Mouse (Mus musculus) thymus, adult 18-20 months (tissue): Measurements from ENCODE around the gene Smim13.
A peak's percentile ranks its signal among the peaks of the same experiment; 100 is the strongest.
"Not testable (repeated sequence)": the region's sequence is repeated elsewhere in the genome, so short reads cannot be mapped to it uniquely, and the experiment has no call there.

Source experiments
- DNase-seq, 2 experiments: peaks; one replicate each; pipeline ENCODE4 v3.0.0; 2022; ENCODE audit warnings: mixed read lengths in 2 of 2

Gene Smim13

DNA sequence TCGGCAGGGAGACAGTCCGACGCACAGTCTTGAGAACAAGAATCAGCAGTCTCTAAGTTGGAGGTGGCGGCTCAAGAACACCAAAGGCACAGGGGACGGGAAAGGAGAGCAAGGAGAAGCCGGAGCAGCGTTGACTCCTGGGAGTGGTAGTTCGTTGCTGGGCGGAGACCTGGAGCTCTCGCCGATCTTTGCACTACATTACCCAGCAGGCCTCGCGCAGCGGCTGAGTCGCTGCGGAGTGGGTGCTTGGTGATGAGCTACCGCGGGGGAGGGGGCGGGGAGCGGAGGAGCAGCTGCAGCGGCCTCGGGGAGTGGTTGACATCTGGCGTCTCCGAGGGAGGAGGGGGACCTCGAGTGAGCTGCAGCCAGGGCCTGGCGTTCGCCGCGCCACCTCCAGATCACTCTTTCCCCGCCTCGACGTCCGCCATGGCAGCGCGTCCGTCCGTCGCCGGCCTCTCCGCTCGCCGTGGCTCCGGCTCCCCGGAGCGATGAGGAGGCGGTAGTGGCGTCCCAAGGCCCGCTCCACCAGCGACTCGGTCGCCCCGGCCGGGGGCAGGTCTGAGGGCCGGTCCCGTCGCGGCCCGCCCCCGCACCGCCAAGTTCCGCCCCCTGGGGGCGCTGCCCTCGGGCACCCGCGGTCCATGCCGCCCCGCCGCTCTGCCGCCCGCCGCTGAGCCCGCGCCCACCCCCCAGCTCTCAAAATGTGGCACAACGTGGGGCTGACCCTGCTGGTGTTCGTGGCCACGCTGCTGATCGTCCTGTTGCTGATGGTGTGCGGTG is at the start of gene Smim13:
Gene Smim13, plus strand, starts transcription at position 307 of the 780 bp plus-strand sequence.
- peak; percentile 94 to 96 for DNase-seq

DNA sequence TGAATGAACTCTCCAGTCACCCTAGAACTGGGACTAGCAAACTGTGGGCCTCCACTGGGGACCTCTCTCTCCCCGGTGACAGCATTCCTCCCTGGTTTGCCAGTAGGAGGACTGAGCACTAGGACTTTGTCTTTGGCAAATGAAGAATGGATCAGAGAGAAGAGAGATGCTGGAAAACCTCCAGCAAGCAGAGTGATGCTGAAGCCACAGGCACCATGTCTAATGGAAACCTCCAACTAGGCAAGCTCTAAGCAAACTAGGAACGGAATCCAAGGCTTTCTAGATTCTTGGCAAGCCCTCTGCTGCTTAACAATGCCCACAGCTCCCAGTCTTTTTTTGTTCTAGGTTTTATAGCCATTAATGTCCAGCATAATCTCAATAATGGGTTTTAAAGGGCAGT is 48.8 kb upstream of the Smim13 start:
- DNase-seq, result no peak

GRCm38 (mm10) chr13:41203289-41203688 is 46.4 kb upstream of the Smim13 start:
- no peak for DNase-seq

- no peak for DNase-seq
These were observed 46.0 kb upstream of the Smim13 start for GRCm38 (mm10) chr13:41203691-41204090.

DNA sequence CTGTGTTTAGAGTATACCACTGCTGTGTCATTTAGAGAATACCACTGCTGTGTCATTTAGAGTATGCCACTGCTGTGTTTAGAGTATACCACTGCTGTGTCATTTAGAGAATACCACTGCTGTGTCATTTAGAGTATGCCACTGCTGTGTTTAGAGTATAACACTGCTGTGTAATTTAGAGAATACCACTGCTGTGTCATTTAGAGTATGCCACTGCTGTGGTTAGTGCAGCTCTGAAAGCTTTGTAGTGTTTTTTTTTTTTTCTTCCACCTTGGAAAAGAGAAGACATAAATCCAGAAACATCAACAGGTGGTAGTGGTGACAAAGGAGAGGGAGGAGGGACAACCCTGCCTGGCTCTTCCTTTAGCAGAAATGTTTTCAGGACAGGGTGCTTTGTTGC is 44.1 kb upstream of the Smim13 start:
- not testable (repeated sequence) for DNase-seq

- no peak for DNase-seq
These were observed 43.4 kb upstream of the Smim13 start for GRCm38 (mm10) chr13:41206241-41206640.

DNA sequence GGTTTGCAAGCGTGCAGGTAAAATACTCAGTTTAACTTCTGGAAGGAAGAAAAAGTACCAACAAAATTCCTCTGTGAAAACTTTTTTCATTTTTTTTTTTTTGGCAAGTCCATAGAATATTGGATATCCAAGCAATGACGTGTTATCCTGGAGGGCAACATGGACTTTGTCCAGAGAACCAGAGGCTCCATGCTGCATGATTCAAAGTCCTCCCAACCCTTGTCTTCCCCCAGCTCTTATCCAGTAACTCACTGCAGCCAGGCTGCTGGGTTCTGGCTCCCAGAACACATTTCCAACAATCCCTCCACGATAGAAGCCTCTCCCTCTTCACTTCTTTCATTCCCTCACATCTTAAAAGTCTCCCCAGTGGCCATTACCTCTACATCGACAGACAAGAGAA is 38.4 kb upstream of the Smim13 start:
- DNase-seq, result no peak

- DNase-seq, result no peak
These were observed 36.9 kb upstream of the Smim13 start for GRCm38 (mm10) chr13:41212558-41213322.

- no peak for DNase-seq
These were observed 34.0 kb upstream of the Smim13 start for GRCm38 (mm10) chr13:41215669-41216068.

- DNase-seq, result no peak
These were observed 33.4 kb upstream of the Smim13 start for GRCm38 (mm10) chr13:41216236-41216635.

- no peak for DNase-seq
These were observed 30.6 kb upstream of the Smim13 start for GRCm38 (mm10) chr13:41219056-41219455.

DNA sequence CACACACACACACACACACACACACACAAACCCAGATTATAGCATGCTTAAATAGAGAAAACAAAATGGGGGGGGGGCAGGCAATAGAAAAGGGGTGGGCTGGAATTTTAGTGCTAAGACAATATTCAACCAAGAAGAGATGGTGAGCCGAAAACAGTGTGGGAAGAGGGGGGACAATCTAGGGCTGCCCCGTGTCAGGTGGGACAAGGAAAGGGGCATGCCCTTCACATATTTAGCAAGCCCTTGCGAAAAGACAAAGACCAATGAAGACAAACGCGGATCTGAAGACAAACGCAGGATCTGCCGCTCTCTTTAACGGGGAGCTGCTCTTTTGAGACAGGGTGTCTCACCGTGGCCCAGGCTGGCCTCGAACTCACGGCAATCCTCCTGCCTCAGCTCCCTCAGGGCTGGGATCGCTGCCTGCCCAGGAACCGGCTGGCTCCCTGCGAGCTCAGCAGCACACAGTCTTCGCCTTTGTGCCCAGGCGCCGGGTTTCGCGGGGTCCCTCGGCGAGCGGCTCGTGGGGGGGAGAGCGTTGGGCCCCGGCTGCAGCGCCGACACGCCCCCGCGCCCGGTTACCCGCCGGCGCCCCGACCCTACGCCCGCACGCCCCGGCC is 29.8 kb upstream of the Smim13 start:
- DNase-seq, result no peak

GRCm38 (mm10) chr13:41220304-41220834 is 29.3 kb upstream of the Smim13 start, which contains the start of gene Elovl2:
TSS of gene Elovl2 (minus strand) at chr13:41220405.
- peak; percentile 42 to 53 for DNase-seq

- no peak for DNase-seq
These were observed 23.1 kb upstream of the Smim13 start for GRCm38 (mm10) chr13:41226513-41226912.

- no peak for DNase-seq
These were observed 21.6 kb upstream of the Smim13 start for GRCm38 (mm10) chr13:41228060-41228459.

DNA sequence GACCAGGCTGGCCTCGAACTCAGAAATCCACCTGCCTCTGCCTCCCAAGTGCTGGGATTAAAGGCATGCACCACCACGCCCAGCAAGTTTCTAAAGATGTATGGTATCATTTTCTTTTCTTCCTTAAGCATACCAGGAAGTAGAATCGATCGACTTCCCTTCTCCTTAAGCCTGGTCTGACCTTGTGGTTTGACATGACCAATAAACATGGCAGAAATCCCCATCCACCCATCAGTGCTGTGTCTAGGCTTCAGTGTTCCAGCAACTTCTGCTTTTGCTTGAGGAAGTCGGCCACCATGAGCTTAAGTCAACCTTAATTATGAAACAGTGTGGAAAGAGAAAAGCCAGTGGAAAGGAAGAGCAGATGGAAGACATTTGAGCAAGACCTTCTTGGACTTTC is 19.4 kb upstream of the Smim13 start:
- no peak for DNase-seq

DNA sequence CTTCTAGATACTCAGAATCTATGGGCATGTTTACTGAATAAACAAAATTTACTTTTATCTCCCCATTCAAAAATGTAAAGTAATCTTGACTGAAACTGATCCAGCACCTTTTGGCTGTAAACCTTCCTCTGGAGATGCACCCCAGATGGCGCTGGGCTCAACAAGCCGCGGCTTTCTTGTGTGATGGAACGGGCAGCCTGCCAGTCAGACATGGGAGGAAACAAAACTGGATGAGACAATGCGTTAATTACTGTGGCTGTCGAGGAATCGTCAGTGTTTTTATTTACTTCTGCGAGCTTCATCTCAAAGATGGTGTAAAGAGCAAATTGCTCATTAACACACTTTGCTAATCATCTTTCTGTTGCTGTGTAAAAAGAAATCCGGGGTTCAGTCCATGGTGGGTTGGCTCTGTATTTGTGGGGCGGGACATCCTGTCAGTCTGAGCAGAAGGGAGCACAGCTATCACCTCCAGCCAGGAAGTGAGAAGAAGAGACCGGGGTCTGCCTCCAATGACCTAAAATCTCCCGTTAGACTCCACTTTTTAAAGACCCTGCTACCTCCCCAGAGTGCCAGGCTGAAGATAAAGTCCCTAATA is 18.2 kb upstream of the Smim13 start:
- no peak for DNase-seq

GRCm38 (mm10) chr13:41232209-41232608 is 17.4 kb upstream of the Smim13 start:
- no peak for DNase-seq

- DNase-seq, result no peak
These were observed 16.4 kb upstream of the Smim13 start for GRCm38 (mm10) chr13:41233241-41233640.

- no peak for DNase-seq
These were observed 14.5 kb upstream of the Smim13 start for GRCm38 (mm10) chr13:41235181-41235580.

GRCm38 (mm10) chr13:41235845-41236741 is 13.6 kb upstream of the Smim13 start:
- no peak for DNase-seq
